In genomic region chr1:171477758-171478545, GRCm38 (mm10) we compare ENCODE assay signal across 8 mouse cellular contexts. TPM values are rescaled to one million over a fixed set of nuclear protein-coding genes. Genes with fewer than 3 reads are reported as not detected.
DNase-seq lines count a peak whose midpoint lies in the region; ATAC-seq and TF ChIP-seq lines count a peak whose summit lies in the region.

No protein-coding gene starts in this region.

- DNase-seq in ovary, postnatal 36 days (ENCODE audit: low spot score): peak; percentile 20
- no peak for DNase-seq in ovary, postnatal 10 days (ENCODE audit: low spot score)
- peak; percentile 85 for DNase-seq in embryonic facial prominence, embryonic 14.5 days (ENCODE audit: low spot score)
- DNase-seq in kidney, adult 2 months: peak; percentile 29
- peak; percentile 95 for DNase-seq in lung, postnatal 0 days (ENCODE audit: low spot score)
- DNase-seq in layer of hippocampus, adult 8-10 months (ENCODE audit: low spot score in 2 of 2): no peak
- no peak for DNase-seq in left cerebral cortex, postnatal 36 days (ENCODE audit: low spot score in 2 of 2)

- intact Hi-C loops in left cerebral cortex, postnatal 36 days (cut with DNase I): loop anchor here (2.0 to 5.0 kb wide), 2 partner anchors 66 to 117 kb away; partner anchors contain the start of genes Klhdc9 and Usf1

- H3K4me2 ChIP-seq in embryonic facial prominence, embryonic 14.5 days (ENCODE audit: low read depth, low read length): peak overlapping the region; percentile 43
- H3K4me2 ChIP-seq in lung, postnatal 0 days (replicated peaks; ENCODE audit: low read depth, low read length): peak overlapping the region; percentile 50
- peak overlapping the region; percentile 52 for H3K4me2 ChIP-seq in stomach, embryonic 16.5 days (ENCODE audit: low read depth, low read length)

- peak; percentile 92 for TF ChIP-seq EP300 in lung, postnatal 0 days (IDR thresholded peaks at IDR 0.05)

- no peaks in the 10 kb centered on the region for H3K4me1 ChIP-seq in embryonic facial prominence, embryonic 14.5 days (ENCODE audit: control insufficient read depth, insufficient read depth, low read length)
- H3K4me1 ChIP-seq in kidney, adult 2 months (ENCODE audit: control insufficient read depth, insufficient read depth, low read length): no peaks in the 10 kb centered on the region
- 0 out of 2 replicates have a peak, but pooled peaks cover 2% of the 10 kb centered on the region for H3K4me1 ChIP-seq in lung, postnatal 0 days (ENCODE audit: insufficient read depth, low read depth, low read length)
- no peaks in the 10 kb centered on the region for H3K4me1 ChIP-seq in stomach, embryonic 16.5 days (ENCODE audit: control insufficient read depth, insufficient read depth, low read length)

- H3K27ac ChIP-seq in embryonic facial prominence, embryonic 14.5 days (replicated peaks; ENCODE audit: low read depth, low read length): peak overlapping the region; percentile 77
- H3K27ac ChIP-seq in kidney, adult 2 months (ENCODE audit: insufficient read depth, low read depth, low read length): peak overlapping the region; percentile 47; the same call in 1 of the 2 replicates
- peak overlapping the region; percentile 93 for H3K27ac ChIP-seq in lung, postnatal 0 days (ENCODE audit: low read length)
- peak overlapping the region; percentile 92 for H3K27ac ChIP-seq in stomach, embryonic 16.5 days (ENCODE audit: low read length)

- 55% methylated on average over 25 of the region's 27 CpGs for WGBS in embryonic facial prominence, embryonic 14.5 days
- 69% methylated on average over 27 of the region's 27 CpGs for WGBS in kidney, adult 2 months
- 42% methylated on average over 27 of the region's 27 CpGs for WGBS in lung, postnatal 0 days
- WGBS in stomach, embryonic 16.5 days: 50% methylated on average over 27 of the region's 27 CpGs

- TF ChIP-seq POLR2A in kidney, adult 2 months (IDR thresholded peaks at IDR 0.05; ENCODE audit: low read depth, low read length): no peak

- peak overlapping the region; percentile 42; the same call in 1 of the 2 replicates for H3K9ac ChIP-seq in embryonic facial prominence, embryonic 14.5 days (ENCODE audit: low read depth, low read length)
- no peak overlapping the region for H3K9ac ChIP-seq in lung, postnatal 0 days (replicated peaks; ENCODE audit: low read depth)
- H3K9ac ChIP-seq in stomach, embryonic 16.5 days (ENCODE audit: low read length): peak overlapping the region; percentile 63; the same call in 1 of the 2 replicates

- peak; percentile 94 for ATAC-seq in embryonic facial prominence, embryonic 14.5 days (ENCODE audit: low read depth)
- ATAC-seq in lung, postnatal 0 days: peak; percentile 97
- ATAC-seq in stomach, embryonic 16.5 days (ENCODE audit: insufficient read depth, low FRiP score): peak; percentile 95

- H3K36me3 ChIP-seq in embryonic facial prominence, embryonic 14.5 days (ENCODE audit: control insufficient read depth, insufficient read depth, low read length): no peaks in the 10 kb centered on the region
- no peaks in the 10 kb centered on the region for H3K36me3 ChIP-seq in kidney, adult 2 months (ENCODE audit: control insufficient read depth, insufficient read depth, low read length)
- no peaks in the 10 kb centered on the region for H3K36me3 ChIP-seq in lung, postnatal 0 days (ENCODE audit: insufficient read depth, low read length)
- no peaks in the 10 kb centered on the region for H3K36me3 ChIP-seq in stomach, embryonic 16.5 days (ENCODE audit: control insufficient read depth, insufficient read depth, low read length)

- no peaks in the 10 kb centered on the region for H3K27me3 ChIP-seq in embryonic facial prominence, embryonic 14.5 days (replicated peaks; ENCODE audit: control insufficient read depth, insufficient read depth, low read length)
- no peaks in the 10 kb centered on the region for H3K27me3 ChIP-seq in kidney, adult 2 months (replicated peaks; ENCODE audit: control insufficient read depth, insufficient read depth, low read length)
- no peaks in the 10 kb centered on the region for H3K27me3 ChIP-seq in lung, postnatal 0 days (replicated peaks; ENCODE audit: insufficient read depth, low read length)
- H3K27me3 ChIP-seq in stomach, embryonic 16.5 days (ENCODE audit: control insufficient read depth, insufficient read depth, low read length): no peaks in the 10 kb centered on the region

- H3K9me3 ChIP-seq in embryonic facial prominence, embryonic 14.5 days (ENCODE audit: control insufficient read depth, low read length): peaks cover 3% of the 10 kb centered on the region
- H3K9me3 ChIP-seq in lung, postnatal 0 days (ENCODE audit: low read length): no peaks in the 10 kb centered on the region
- peaks cover 2% of the 10 kb centered on the region; the same call in 1 of the 2 replicates for H3K9me3 ChIP-seq in stomach, embryonic 16.5 days (replicated peaks; ENCODE audit: control insufficient read depth, low read length)

- peak overlapping the region; percentile 33 for H3K4me3 ChIP-seq in embryonic facial prominence, embryonic 14.5 days (ENCODE audit: low read depth, low read length)
- H3K4me3 ChIP-seq in kidney, adult 2 months (ENCODE audit: insufficient read depth, low read depth, low read length): peak overlapping the region; percentile 18; the same call in 1 of the 2 replicates
- peak overlapping the region; percentile 15; the same call in 1 of the 2 replicates for H3K4me3 ChIP-seq in lung, postnatal 0 days (ENCODE audit: low read depth, low read length)
- H3K4me3 ChIP-seq in stomach, embryonic 16.5 days (replicated peaks; ENCODE audit: low read length): peak overlapping the region; percentile 41

- TF ChIP-seq CTCF in kidney, adult 2 months (conservative IDR thresholded peaks at IDR 0.05; ENCODE audit: insufficient read depth, insufficient read length, low read depth, low read length): no peak
- TF ChIP-seq CTCF in lung, postnatal 0 days (IDR thresholded peaks at IDR 0.05): no peak

RNA-seq across cellular contexts. Expression of gene Alyref2, which starts 25.3 kb away (rescaled TPM):
- polyA plus RNA-seq in embryonic facial prominence, embryonic 14.5 days (2014; fragmentation: Nextera tagmentation; extraction: Ambion mirVana): 13.8 TPM in 2 replicates
- polyA plus RNA-seq in kidney, adult 2 months (2012; rRNA removed): 3.2 and 3.3 TPM in 2 replicates
- 13.7 and 14.8 TPM in 2 replicates for polyA plus RNA-seq in lung, postnatal 0 days (2015; fragmentation: Nextera tagmentation; extraction: Ambion mirVana)
- 15.7 and 16.3 TPM in 2 replicates for polyA plus RNA-seq in stomach, embryonic 16.5 days (2015; fragmentation: Nextera tagmentation; extraction: Ambion mirVana)
- total RNA-seq in layer of hippocampus, adult 8-10 months (2022): 1 to 10 TPM; 5.1 to 6.3 (median 5.6) TPM
- 1 to 10 TPM; 4.2 to 5.9 TPM for total RNA-seq in left cerebral cortex, postnatal 36 days (2021)

RNA-seq across cellular contexts. Expression of gene F11r, which starts 40.6 kb away (rescaled TPM):
- 27.0 and 29.5 TPM in 2 replicates for polyA plus RNA-seq in embryonic facial prominence, embryonic 14.5 days (2014; fragmentation: Nextera tagmentation; extraction: Ambion mirVana)
- polyA plus RNA-seq in kidney, adult 2 months (2012; rRNA removed): 88.7 and 106 TPM in 2 replicates
- 177 and 239 TPM in 2 replicates for polyA plus RNA-seq in lung, postnatal 0 days (2015; fragmentation: Nextera tagmentation; extraction: Ambion mirVana)
- 137 and 162 TPM in 2 replicates for polyA plus RNA-seq in stomach, embryonic 16.5 days (2015; fragmentation: Nextera tagmentation; extraction: Ambion mirVana)
- 10 to 100 TPM in 2 of 4 experiments, 1 to 10 TPM in 2; 4.8 to 18.6 (median 11.1) TPM for total RNA-seq in layer of hippocampus, adult 8-10 months (2022)
- total RNA-seq in left cerebral cortex, postnatal 36 days (2021): 1 to 10 TPM; 4.9 to 5.3 TPM

RNA-seq across cellular contexts. Expression of gene Itln1, which starts 57.1 kb away (rescaled TPM):
- not detected in 2 replicates for polyA plus RNA-seq in embryonic facial prominence, embryonic 14.5 days (2014; fragmentation: Nextera tagmentation; extraction: Ambion mirVana)
- polyA plus RNA-seq in kidney, adult 2 months (2012; rRNA removed): not detected in 2 replicates
- not detected in 2 replicates for polyA plus RNA-seq in lung, postnatal 0 days (2015; fragmentation: Nextera tagmentation; extraction: Ambion mirVana)
- polyA plus RNA-seq in stomach, embryonic 16.5 days (2015; fragmentation: Nextera tagmentation; extraction: Ambion mirVana): not detected in 2 replicates
- not detected for total RNA-seq in layer of hippocampus, adult 8-10 months (2022)
- total RNA-seq in left cerebral cortex, postnatal 36 days (2021): not detected

RNA-seq across cellular contexts. Expression of gene Tstd1, which starts 59.3 kb away (rescaled TPM):
- 2.0 and 3.6 TPM in 2 replicates for polyA plus RNA-seq in embryonic facial prominence, embryonic 14.5 days (2014; fragmentation: Nextera tagmentation; extraction: Ambion mirVana)
- 77.3 and 79.7 TPM in 2 replicates for polyA plus RNA-seq in kidney, adult 2 months (2012; rRNA removed)
- polyA plus RNA-seq in lung, postnatal 0 days (2015; fragmentation: Nextera tagmentation; extraction: Ambion mirVana): 7.1 and 7.8 TPM in 2 replicates
- 7.6 and 8.3 TPM in 2 replicates for polyA plus RNA-seq in stomach, embryonic 16.5 days (2015; fragmentation: Nextera tagmentation; extraction: Ambion mirVana)
- 10 to 100 TPM in 1 of 4 experiments, 1 to 10 TPM in 3; 3.0 to 10.0 (median 4.6) TPM for total RNA-seq in layer of hippocampus, adult 8-10 months (2022)
- 1 to 10 TPM; 1.1 to 1.9 TPM for total RNA-seq in left cerebral cortex, postnatal 36 days (2021)

Comparison
In these comparisons a context has a peak if more than half of its experiments do, and no peak if none do; other contexts are left out.
1. DNase-seq: peak in ovary, postnatal 36 days (single experiment), embryonic facial prominence, embryonic 14.5 days (single experiment), kidney, adult 2 months (single experiment) and lung, postnatal 0 days (single experiment); none in ovary, postnatal 10 days (single experiment), layer of hippocampus, adult 8-10 months (0 of 2) and left cerebral cortex, postnatal 36 days (0 of 2).
2. Peak in every context shown above with its lines, with median percentiles within 50 percentile points of each other: ATAC-seq, H3K27ac ChIP-seq, H3K4me2 ChIP-seq and H3K4me3 ChIP-seq.